Mouse (Mus musculus): ENCODE results near the gene 1700018B08Rik.

1700018B08Rik gene

DNA sequence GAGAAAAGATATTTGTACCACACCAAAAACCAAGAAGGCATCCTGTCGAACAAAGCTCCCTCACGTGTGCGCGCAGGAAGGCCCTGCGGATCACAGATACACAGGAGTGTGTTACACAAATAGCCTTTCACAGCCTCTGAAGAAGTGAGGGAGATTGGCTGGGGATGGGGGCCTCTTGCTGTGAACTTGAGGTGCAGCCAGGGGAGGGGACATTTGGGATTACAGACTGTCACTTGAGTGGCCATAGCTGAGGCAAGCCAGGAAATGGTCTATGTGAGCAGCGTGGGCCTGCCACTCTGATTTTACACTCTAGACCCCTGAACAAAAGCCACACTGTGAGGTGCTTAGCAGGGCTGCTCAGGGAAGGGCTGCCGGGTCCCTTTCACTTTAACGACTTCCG is 32.4 kb downstream of the 1700018B08Rik start:
- DNase-seq (ENCODE audit: low spot score): no peak

DNA sequence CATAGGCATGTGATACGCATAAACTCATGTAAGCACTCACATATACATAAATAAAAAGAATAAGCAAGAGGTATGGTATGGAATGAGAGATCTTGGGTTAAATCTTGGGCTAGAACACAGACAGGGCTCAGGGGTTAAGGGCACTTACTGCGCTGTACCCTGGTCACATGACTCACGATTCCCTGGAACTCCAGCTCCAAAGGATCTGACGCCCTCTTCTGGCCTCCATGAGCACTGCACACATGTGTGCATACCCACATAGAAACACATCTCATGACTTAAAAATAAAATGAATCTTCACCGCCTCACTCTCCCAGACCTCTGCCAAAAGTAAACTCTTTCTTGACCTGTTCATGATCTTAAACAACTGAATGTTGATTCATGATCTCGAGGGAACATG is 46.5 kb downstream of the 1700018B08Rik start:
- DNase-seq (ENCODE audit: low spot score): no peak

DNA sequence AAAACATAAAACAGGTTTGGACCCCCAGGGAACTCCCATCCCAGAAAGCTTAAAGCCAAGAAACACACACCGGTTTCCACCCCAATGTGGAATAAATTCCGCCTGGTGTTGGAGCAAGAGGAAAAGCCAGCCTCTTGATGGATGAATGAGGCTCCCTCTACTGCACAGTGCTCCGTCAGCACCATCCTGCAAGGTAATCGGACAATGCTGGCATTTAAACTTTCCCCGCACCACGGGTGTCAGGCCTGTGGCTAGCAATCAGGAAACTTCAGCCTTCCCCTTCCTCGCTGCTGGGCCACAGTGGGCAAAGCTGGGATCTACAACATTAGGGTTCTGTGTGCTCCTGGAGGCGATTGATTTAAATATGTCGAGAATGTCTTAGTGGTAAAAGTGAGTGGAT is 52.5 kb downstream of the 1700018B08Rik start:
- DNase-seq (ENCODE audit: low spot score): no peak

GRCm38 (mm10) chr8:121484072-121484782 is 59.9 kb downstream of the 1700018B08Rik start:
- DNase-seq (ENCODE audit: low spot score): no peak
